Mouse (Mus musculus) liver, postnatal 0 days (tissue): ENCODE data around the gene Olfr522.

Source experiments
- CTCF ChIP-seq: sonication (generic); IDR thresholded peaks from 2 replicates; pipeline ENCODE4 v1.5.1; 2016; ENCODE audit warnings: antibody characterized with exemption, low read depth
- EP300 ChIP-seq: IDR thresholded peaks from 2 replicates; pipeline ENCODE4 v1.6.1; 2016; ENCODE audit warnings: antibody characterized with exemption, low read depth, mild to moderate bottlenecking

DNA sequence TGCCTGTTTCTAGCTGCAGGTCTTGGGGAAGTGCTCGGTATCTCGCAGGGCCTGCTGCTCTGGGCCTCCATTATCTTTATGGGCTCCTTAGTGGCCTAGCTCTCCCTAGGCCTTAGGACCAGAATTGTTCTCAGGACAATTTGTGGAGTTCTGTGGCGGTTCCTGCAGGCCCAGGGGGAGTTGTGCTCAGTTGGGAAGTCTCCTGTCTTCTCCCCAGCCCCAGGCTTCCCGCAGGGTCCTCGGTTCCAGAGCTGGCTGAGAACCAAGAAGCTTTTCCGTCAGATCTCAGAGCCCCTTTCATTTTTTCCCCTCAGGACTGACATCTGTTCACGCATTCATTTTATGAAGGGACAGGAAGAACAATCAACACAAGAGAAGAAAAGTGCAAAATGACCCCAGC is at the start of gene Olfr522:
- TF ChIP-seq CTCF (no peak), EP300 (no peak)
